Mouse (Mus musculus) kidney, postnatal 0 days (tissue): ENCODE data around the gene Ppm1m. TPM values are rescaled to one million over a fixed set of nuclear protein-coding genes. Genes with fewer than 3 reads are reported as not detected.

Source experiments
- ATAC-seq: fragments of 200-750 bp; cut with Nextera tagmentation; replicated peaks from 2 replicates; pipeline ENCODE4 v1.8.0; 2017; ENCODE audit warnings: low read depth, moderate number of reproducible peaks, moderate TSS enrichment, moderate library complexity; ENCODE audit not compliant: low FRiP score
- DNase-seq: peaks from one replicate; pipeline ENCODE4 v3.0.0-alpha.2; 2016; ENCODE audit warnings: low spot score
- H3K27ac ChIP-seq: fragments of 300-500 bp; sonication (generic); 2 replicates; pipeline ENCODE4 v1.5.1; 2014; ENCODE audit warnings: mild to moderate bottlenecking
- H3K27me3 ChIP-seq: fragments of 300-500 bp; sonication (generic); 2 replicates; pipeline ENCODE4 v1.6.1; 2014; ENCODE audit warnings: low read length, mixed read lengths; ENCODE audit not compliant: insufficient read depth
- H3K36me3 ChIP-seq: fragments of 300-500 bp; sonication (generic); 2 replicates; pipeline ENCODE4 v1.6.1; 2014; ENCODE audit warnings: low read length, mixed read lengths; ENCODE audit not compliant: insufficient read depth
- H3K4me1 ChIP-seq: fragments of 300-500 bp; sonication (generic); replicated peaks from 2 replicates; pipeline ENCODE4 v1.6.1; 2014; ENCODE audit warnings: antibody characterized with exemption, low read length, mixed read lengths; ENCODE audit not compliant: insufficient read depth
- H3K4me2 ChIP-seq: fragments of 300-500 bp; sonication (generic); 2 replicates; pipeline ENCODE4 v1.6.1; 2014; ENCODE audit warnings: mild to moderate bottlenecking, low read length, moderate library complexity, mixed read lengths
- H3K4me3 ChIP-seq: fragments of 300-500 bp; sonication (generic); replicated peaks from 2 replicates; pipeline ENCODE4 v1.5.1; 2014; ENCODE audit warnings: low read depth, low read length
- H3K9ac ChIP-seq: fragments of 300-500 bp; sonication (generic); 2 replicates; pipeline ENCODE4 v1.6.1; 2014; ENCODE audit warnings: low read depth, low read length
- H3K9me3 ChIP-seq: fragments of 300-500 bp; sonication (generic); replicated peaks from 2 replicates; pipeline ENCODE4 v1.6.1; 2016; ENCODE audit warnings: low read length, inconsistent platforms, mixed read lengths
- CTCF ChIP-seq: IDR thresholded peaks from 2 replicates; pipeline ENCODE4 v1.5.1; 2016; ENCODE audit warnings: antibody characterized with exemption, low read depth, mild to moderate bottlenecking, moderate library complexity
- WGBS: fragments of 180-500 bp; shearing (Covaris S2); extraction: QIAGEN DNeasy Blood & Tissue Kit; methylation state at CpG from one replicate; pipeline ENCODE4 v1.1.7; 2014; 5-methylcytosine and 5-hydroxymethylcytosine counted together
- polyA plus RNA-seq: library from polyadenylated mRNA; unstranded; fragments of >200 nt; fragmentation: Nextera tagmentation; extraction: Ambion mirVana; gene quantifications from 2 replicates; pipeline ENCODE4 v1.2.1, GENCODE M21; 2015

Gene Ppm1m
- 33.2 and 35.5 TPM in 2 replicates for polyA plus RNA-seq

DNA sequence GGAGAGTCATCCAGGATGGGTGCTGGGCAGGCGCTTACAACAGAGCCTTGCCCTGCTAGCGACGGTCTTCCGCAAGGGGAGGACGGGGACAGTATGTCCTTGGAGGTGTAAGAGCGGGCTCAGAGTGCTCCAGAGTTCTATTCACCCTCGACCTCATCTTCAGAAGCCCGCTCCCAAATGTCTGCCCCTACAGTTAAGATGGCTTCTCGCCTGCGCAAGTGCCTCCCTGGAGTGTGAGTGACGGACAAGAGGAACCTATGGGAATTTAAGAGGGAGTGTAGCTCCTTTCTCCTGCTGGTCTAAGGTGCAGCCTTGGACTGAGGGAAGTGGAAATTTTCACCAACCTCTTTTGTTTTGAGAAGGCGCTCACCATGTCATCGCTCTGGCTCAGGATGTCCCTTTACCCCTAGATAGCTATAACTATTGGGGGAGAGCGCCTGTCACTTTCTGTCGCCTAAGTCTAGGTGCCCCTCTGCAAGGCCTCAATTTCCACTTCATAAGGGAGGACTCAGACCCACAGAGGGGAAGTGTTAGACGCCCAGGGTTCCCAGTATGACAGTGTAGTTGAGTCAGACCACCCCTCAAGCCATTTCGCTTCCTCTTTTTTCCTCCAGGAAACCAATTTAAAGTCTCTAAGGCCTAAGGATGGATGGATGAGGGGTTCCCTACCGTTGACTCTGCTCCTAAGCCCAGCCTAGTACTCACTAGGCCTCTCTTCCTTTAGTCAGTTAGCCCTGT lies at the start of gene Ppm1m:
Ppm1m (minus strand) TSS at position 212 of the 738 bp plus-strand sequence.
- DNase-seq: no peak
- ATAC-seq: no peak
- peaks cover 23% of the 10 kb centered on the region for H3K4me1 ChIP-seq
- H3K9ac ChIP-seq: peak within 1 kb of the TSS; percentile 63
- peak within 1 kb of the TSS; percentile 68 for H3K4me3 ChIP-seq
- peak within 1 kb of the TSS; percentile 72 for H3K4me2 ChIP-seq
- TF ChIP-seq CTCF: no peak
- WGBS: 50% methylated on average over 18 of the region's 18 CpGs
- no peaks in the 10 kb centered on the region for H3K9me3 ChIP-seq
- H3K27me3 ChIP-seq: no peaks in the 10 kb centered on the region
- H3K27ac ChIP-seq: peak within 1 kb of the TSS; percentile 64
- H3K36me3 ChIP-seq: peaks cover 2% of the 10 kb centered on the region; the same call in 1 of the 2 replicates

DNA sequence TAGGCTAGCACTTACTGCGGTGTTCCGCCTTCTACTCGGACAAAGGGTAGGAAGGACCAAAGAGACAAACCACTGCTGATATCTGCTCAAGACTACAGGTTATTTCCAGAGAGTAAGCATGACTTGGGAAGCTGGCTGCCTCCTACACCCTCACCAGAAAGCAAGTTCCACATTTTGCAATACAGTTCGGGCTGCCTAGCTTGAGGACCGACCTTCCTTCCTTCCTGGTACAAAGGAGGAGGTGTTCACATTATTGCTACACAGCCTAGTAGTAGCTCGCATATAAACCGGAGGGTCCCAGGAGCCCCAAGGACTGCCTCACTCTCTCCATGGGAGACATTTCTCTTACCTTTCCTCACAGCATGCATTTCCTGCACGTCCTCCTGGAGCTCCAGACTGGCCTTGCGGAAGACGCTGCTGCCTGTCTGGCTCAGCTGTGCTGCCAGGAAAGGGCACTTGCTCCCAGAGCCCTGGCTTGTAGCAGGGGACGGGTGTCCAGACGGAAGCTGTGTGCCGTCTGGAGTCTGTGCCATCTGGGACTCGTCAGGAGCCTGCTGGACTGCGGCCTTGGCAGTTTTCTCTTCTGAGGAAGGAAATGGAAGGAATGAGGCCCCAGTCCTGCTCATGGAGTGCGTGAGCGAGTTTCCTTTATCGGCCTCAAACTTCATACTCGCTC lies 43.4 kb upstream of the Ppm1m start:
- H3K27me3 ChIP-seq: no peaks in the 10 kb centered on the region
- no peak overlapping the region for H3K9ac ChIP-seq
- peak; percentile 59 for DNase-seq
- no peak for TF ChIP-seq CTCF
- H3K27ac ChIP-seq: peak overlapping the region; percentile 25; the same call in 1 of the 2 replicates
- H3K36me3 ChIP-seq: peaks cover 40% of the 10 kb centered on the region
- ATAC-seq: no peak
- WGBS: 51% methylated on average over 19 of the region's 19 CpGs
- 0 out of 2 replicates have a peak overlapping the region, but pooled peaks have one; percentile 7 for H3K4me2 ChIP-seq
- H3K4me1 ChIP-seq: peaks cover 9% of the 10 kb centered on the region
- H3K9me3 ChIP-seq: no peaks in the 10 kb centered on the region
- H3K4me3 ChIP-seq: no peak overlapping the region

DNA sequence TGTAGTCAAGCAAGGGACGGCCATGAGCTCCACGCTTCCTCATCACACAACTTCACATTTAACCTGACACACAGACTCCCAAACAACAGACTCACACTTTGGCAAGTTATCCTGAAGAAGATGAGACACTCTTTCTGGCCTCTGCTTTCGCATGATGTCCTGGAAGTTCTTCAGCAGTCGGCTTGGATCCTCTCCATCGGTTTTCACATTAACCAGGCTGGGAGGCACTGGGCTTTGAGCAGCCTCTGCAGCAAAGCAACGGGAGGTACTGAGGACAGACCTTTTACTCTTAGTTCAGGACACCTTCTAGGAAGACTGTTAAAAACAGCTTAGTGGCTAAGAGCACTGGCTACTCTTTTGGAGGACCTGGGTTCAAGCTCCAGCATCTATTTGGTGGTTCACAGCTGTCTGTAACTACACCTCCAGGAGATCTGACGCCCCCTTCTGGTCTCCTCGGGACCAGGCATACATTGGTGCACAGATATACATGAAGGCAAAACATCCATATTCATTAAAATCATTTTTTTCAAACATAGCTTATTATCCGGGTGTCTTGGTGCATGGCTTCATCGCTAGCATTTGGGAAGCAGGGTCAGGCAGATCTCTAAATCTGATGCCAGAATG lies 42.1 kb upstream of the Ppm1m start:
- no peaks in the 10 kb centered on the region for H3K27me3 ChIP-seq
- no peak overlapping the region for H3K9ac ChIP-seq
- H3K4me3 ChIP-seq: no peak overlapping the region
- DNase-seq (no peak), ATAC-seq (no peak)
- H3K9me3 ChIP-seq: no peaks in the 10 kb centered on the region
- peaks cover 5% of the 10 kb centered on the region for H3K4me1 ChIP-seq
- WGBS: 87% methylated on average over 10 of the region's 10 CpGs
- no peak overlapping the region for H3K27ac ChIP-seq
- no peak for TF ChIP-seq CTCF
- no peak overlapping the region for H3K4me2 ChIP-seq
- H3K36me3 ChIP-seq: peaks cover 48% of the 10 kb centered on the region

DNA sequence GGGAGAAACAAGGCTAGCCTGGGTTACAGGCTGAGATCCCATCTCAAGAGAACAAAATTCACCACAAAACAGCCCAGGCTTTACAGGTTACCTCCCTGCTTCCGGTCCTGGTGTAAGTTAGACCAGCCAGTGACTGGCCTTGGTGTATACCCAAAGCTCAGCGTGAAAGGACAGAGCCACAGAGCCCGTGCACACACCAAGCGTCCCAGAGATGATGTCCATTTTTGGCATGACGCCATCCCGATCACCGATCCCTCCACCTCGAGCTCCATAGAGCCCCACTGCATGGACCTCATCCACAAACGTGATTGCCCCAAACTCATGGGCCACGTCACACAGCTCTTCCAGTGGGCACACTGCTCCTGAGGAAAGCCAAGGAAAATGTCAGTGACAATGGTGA lies 38.3 kb upstream of the Ppm1m start:
- ATAC-seq: no peak
- peak overlapping the region; percentile 60; the same call in 1 of the 2 replicates for H3K27ac ChIP-seq
- peaks cover 80% of the 10 kb centered on the region for H3K36me3 ChIP-seq

DNA sequence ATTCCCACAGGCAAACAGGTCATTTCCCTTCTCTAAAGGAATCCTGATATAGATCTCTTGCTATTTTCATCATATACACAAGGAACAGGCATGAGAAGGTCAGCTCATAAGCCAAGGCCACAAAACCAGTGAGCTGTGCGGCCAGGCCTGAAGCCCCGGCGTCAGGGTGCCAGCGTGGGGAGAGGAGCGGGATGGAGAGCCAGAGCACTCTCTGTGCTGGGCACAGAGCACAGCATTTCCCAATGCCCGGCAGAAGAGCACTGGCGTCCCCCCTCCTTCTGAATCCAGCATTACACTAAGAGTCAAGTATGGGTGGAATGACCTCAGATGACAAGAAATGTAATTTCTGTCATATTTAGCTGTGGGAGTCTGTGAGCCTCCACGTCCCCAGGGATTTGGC lies 37.9 kb upstream of the Ppm1m start:
- Histone ChIP-seq H3K4me1 (no peaks in the 10 kb centered on the region), H3K27ac (peak overlapping the region; percentile 60), H3K27me3 (no peaks in the 10 kb centered on the region), H3K36me3 (peaks cover 80% of the 10 kb centered on the region), H3K9ac (no peak overlapping the region), H3K4me3 (no peak overlapping the region), H3K4me2 (no peak overlapping the region), H3K9me3 (no peaks in the 10 kb centered on the region)
- WGBS: 62% methylated on average over 8 of the region's 8 CpGs
- DNase-seq (no peak), ATAC-seq (no peak)
- TF ChIP-seq CTCF: no peak

More for the DNA sequence above, 38.3 kb upstream of the Ppm1m start:
- no peak overlapping the region for H3K4me3 ChIP-seq
- no peak overlapping the region for H3K4me2 ChIP-seq
- no peak overlapping the region for H3K9ac ChIP-seq
- H3K9me3 ChIP-seq: no peaks in the 10 kb centered on the region
- no peaks in the 10 kb centered on the region for H3K27me3 ChIP-seq
- no peaks in the 10 kb centered on the region for H3K4me1 ChIP-seq
- DNase-seq: no peak
- no peak for TF ChIP-seq CTCF
- 93% methylated on average over 10 of the region's 10 CpGs for WGBS

GRCm38 (mm10) chr9:106236818-106237211 lies 37.3 kb upstream of the Ppm1m start:
- H3K4me3 ChIP-seq: no peak overlapping the region
- no peak for DNase-seq
- no peaks in the 10 kb centered on the region for H3K4me1 ChIP-seq
- H3K9ac ChIP-seq: no peak overlapping the region
- 65% methylated on average over 3 of the region's 3 CpGs for WGBS
- TF ChIP-seq CTCF: no peak
- H3K9me3 ChIP-seq: no peaks in the 10 kb centered on the region
- H3K36me3 ChIP-seq: peaks cover 76% of the 10 kb centered on the region
- no peak overlapping the region for H3K4me2 ChIP-seq
- H3K27me3 ChIP-seq: no peaks in the 10 kb centered on the region
- peak; percentile 9; the same call in 1 of the 2 replicates for ATAC-seq
- H3K27ac ChIP-seq: peak overlapping the region; percentile 60
